Mouse (Mus musculus): Measurements from ENCODE around the gene Nlrp4f. TPM values are rescaled to one million over a fixed set of nuclear protein-coding genes. Genes with fewer than 3 reads are reported as not detected.

Nlrp4f gene
- polyA plus RNA-seq, 1 experiment from 2014 or later = not detected

Other genes starting within 250 kb of the Nlrp4f start
- not detected in 2 replicates for gene Spata31d1c, start 172.9 kb downstream of the Nlrp4f start, polyA plus RNA-seq (2014; fragmentation: Nextera tagmentation; extraction: Ambion mirVana)
- not detected in 2 replicates for gene Prss47, start 153.2 kb downstream of the Nlrp4f start, polyA plus RNA-seq (2014; fragmentation: Nextera tagmentation; extraction: Ambion mirVana)
- 56.2 and 62.3 TPM in 2 replicates for gene Mfsd14b, start 93.0 kb downstream of the Nlrp4f start, polyA plus RNA-seq (2014; fragmentation: Nextera tagmentation; extraction: Ambion mirVana)
- gene Olfr465-ps1, start 67.9 kb downstream of the Nlrp4f start, polyA plus RNA-seq (2014; fragmentation: Nextera tagmentation; extraction: Ambion mirVana) = not detected in 2 replicates
- not detected in 2 replicates for gene Olfr466, start 55.7 kb downstream of the Nlrp4f start, polyA plus RNA-seq (2014; fragmentation: Nextera tagmentation; extraction: Ambion mirVana)
- gene Gm10775, start 53.6 kb upstream of the Nlrp4f start, polyA plus RNA-seq (2014; fragmentation: Nextera tagmentation; extraction: Ambion mirVana) = not detected in 2 replicates
- 22.0 and 23.3 TPM in 2 replicates for gene Zfp369, start 72.8 kb upstream of the Nlrp4f start, polyA plus RNA-seq (2014; fragmentation: Nextera tagmentation; extraction: Ambion mirVana)